Mouse (Mus musculus): ENCODE measurements at regions not wholly inside any gene's neighbourhood (a gene's known extent, or its start where the extent isn't known, plus 50 kb on each side); places are given as distances from the start of the nearest gene placed in this dataset.

DNA sequence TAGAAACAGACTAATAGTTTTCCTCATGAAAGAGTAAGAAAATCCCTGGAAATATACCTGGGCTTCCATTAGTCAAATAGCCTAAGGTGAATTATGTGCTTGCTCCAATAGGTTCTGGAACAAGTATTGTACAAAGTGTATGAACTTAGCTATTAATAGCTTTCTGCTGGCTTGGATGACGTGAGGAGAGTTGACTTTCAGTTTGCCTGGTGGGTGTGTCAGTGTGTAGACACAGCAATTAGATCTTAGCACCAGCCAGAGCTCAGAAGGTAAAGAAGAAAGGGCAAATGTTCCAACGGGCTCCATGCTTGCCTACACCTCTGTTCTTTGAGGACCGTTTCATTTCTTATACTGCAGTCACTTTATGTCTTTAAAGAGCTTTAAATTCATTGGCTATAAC lies 654.8 kb upstream of the Mef2c start:
- no peak for DNase-seq (ENCODE audit: low spot score in 2 of 2)

DNA sequence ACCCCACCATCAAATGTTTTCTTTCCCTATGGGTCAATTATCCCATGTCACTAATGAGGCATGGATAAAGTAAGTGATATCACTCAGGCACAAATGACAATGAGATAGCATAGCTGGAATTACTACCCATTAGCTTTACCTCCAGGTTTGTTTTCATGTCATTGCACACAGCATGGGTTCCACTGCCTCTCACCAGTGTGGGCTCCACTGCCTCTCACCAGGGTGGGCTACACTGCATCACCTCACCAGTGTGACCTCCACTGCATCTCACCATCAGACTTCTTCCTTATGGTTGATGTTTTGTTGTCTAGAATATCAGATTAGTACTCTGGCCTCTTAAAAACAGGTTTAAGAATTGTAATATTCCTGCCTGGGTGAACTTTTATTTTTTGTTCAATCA lies 634.0 kb upstream of the Mef2c start:
- no peak for DNase-seq (ENCODE audit: low spot score in 2 of 2)
- intact Hi-C loops (cut with DNase I): no loop called here

More for the DNA sequence above, 654.8 kb upstream of the Mef2c start:
- intact Hi-C loops (cut with DNase I): no loop called here

DNA sequence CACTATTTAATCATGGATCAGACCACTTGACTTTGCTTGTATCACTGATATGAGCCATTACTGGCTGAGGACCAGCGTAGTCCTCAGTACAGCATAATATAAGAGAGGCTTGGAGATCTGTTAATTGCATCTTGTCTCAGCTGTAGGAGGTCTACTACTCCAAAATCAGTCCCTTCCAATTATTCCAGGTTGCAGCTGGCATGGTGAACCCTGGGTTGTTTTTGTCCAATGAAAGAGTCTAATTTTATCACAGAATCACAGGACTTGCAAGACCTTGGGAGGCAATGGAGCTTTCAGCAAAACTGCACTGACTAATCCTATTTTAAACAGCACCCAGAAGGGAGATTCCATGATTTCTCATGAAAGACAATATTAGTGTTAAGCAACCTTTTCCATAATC lies 629.7 kb upstream of the Mef2c start:
- no peak for DNase-seq (ENCODE audit: low spot score in 2 of 2)
- intact Hi-C loops (cut with DNase I): no loop called here

DNA sequence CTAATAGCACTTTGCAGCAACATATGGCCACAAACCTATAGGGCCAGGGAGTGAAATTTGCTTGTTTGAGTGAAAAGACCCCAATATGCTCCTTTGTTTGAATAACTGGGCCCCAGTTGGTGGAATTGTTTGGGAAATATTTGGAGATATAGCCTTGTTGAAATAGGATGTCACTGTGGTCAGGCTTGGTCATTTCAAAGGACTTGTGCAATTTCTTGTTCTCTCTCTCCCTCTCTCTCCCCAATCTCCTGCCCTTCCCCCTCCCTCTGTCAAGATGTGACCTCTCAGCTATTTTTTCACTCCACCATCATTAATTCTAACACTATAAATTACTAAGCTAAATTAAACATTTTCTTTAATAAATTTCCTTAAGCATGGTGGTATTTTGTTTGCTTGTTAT lies 620.5 kb upstream of the Mef2c start:
- intact Hi-C loops (cut with DNase I): no loop called here
- no peak for DNase-seq (ENCODE audit: low spot score in 2 of 2)

DNA sequence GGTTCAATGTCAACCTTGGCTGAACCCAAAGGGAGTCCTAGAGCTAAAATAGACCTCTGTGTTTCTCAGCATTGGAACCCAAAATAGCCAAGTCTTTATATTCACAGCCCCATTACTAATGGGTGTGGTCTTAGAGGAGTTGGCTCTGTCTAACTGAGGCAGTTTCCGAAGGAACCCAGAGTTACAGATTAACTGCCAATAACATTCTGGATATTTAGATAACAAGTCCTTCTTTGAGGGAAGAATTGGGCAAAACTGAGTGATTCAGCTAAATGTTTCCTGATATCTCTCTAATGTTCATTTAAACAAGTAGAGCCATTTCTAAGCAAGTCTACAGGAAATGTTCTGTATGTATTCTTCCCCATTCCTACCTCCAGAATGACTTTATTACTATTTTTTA lies 615.1 kb upstream of the Mef2c start:
- intact Hi-C loops (cut with DNase I): no loop called here
- no peak for DNase-seq (ENCODE audit: low spot score in 2 of 2)

DNA sequence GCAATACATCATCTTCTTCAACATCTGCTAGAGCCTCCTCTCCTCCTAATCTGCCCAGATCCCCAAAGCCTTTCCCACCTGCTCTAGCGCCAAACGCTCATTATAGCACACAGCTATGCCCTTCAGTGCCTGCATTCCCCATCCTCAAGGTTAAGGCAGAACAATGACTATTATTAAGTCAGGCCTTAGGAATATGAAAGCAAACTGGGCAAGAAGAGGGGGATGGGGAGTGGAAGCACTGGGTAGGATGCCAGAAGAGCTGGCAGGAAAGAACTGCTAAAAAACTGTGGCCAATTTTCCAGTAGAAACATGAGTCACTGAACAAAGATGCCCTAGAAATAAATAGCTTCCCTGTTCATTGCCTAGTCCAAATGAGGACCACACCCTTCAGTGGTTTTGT lies 611.1 kb upstream of the Mef2c start:
- intact Hi-C loops (cut with DNase I): no loop called here
- DNase-seq (ENCODE audit: low spot score in 2 of 2): peak; percentile 26 to 74

DNA sequence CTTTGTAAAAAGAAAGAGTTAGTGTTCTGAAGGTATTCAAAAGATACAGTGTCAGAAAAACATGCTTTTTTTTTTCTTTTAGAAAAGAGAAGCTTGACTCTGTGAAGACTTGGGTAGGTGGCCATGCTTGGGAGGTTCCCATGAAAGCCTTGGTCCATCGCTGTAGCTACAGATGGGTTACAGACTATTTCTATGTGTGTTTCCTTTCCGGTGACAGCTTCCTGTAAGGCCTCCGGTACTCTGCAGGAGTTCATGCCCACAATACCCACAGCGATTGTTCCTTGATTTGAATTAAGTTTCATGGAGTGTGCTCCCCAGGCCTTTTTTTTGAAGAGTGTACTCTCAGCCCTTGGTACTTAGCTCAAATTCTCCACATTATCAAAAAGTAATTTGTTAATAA lies 604.1 kb upstream of the Mef2c start:
- intact Hi-C loops (cut with DNase I): loop anchor here (10.0 kb wide), 2 partner anchors 175 to 1855 kb away; no protein-coding TSS in a partner anchor
- DNase-seq (ENCODE audit: low spot score in 2 of 2): no peak

DNA sequence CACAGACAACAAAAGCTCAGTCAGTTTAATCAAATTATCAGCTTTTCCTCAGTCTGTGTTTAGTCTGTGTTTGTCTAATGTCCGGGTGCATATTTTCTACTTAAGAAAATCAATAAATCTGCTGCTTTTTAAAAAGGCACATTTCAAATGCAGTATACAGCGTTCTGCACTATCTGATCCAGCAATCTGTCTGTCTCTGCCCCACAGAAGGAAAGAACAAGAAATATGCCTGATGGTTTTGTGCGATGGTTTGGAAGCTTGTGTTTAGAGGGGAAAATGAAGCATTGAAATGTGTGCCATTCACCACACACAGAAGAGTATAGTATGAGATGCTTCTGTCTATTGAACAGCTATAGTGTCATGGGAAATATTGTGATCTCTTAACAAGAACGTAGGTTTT lies 601.7 kb upstream of the Mef2c start:
- no peak for DNase-seq (ENCODE audit: low spot score in 2 of 2)
- intact Hi-C loops (cut with DNase I): loop anchor here (10.0 kb wide), 2 partner anchors 177 to 1853 kb away; no protein-coding TSS in a partner anchor

DNA sequence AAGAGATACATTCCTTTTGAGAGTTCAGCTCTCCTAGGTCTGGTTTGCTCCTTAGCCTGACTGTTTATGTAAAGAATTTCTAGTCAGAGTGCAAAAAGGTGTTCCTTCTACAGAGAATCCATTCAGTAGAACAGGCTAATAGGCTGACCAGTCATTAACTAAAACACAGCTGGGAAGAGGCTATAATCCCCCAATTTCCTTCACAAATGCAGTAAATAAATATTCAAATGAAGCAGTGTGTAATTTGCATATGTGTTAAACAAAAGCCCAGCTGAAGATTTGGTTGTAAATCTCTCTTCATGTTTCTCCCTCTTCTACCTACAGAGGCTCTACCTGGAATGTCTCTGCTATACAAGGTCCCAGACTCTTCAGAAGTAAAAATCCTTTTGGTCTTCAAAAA lies 600.2 kb upstream of the Mef2c start:
- DNase-seq (ENCODE audit: low spot score in 2 of 2): no peak
- intact Hi-C loops (cut with DNase I): loop anchor here (10.0 kb wide), 2 partner anchors 179 to 1851 kb away; no protein-coding TSS in a partner anchor

DNA sequence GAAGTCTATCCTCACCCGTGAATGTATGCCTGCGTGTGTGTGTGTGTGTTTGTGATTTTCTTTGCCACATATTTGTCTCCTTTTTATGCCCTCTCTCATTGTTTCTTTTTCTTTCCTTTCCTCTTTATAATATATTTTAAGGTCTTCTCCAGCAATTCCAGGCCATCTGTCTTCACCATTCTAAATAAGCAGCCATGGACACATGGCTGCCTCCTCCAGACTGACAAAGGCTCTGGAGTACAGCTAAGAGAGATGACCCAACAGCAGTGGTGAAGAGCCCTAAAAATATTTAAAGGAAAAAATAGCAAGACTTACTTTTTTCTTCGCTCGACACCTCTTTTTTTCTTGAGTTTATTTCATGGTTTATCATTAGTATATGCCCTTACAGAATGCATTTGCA lies 596.1 kb upstream of the Mef2c start:
- DNase-seq (ENCODE audit: low spot score in 2 of 2): peak in 1 of 2 experiments; percentile 81
- intact Hi-C loops (cut with DNase I): loop anchor here (2.0 to 10.0 kb wide), 8 partner anchors 35 to 1847 kb away; no protein-coding TSS in a partner anchor

DNA sequence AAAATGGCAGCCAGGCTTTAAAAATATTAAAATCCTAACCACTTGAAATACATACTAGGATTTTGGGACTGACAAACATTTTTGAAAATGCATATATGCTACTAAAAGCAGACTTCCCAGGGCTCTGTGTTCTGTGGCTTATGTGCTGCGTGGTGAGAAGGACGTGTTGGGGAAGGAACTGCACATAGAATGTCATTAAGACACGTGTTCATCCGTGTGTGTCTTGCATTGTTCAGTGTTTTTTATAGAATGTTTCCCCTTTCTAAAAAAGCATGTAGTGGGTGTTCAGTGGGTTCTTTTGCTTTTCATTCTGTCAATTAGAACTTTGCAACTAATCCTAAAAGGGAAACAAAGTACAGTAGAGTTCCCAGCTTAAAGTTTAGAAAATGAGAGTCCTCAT lies 594.7 kb upstream of the Mef2c start:
- DNase-seq (ENCODE audit: low spot score in 2 of 2): peak in 1 of 2 experiments; percentile 85
- intact Hi-C loops (cut with DNase I): loop anchor here (2.0 to 10.0 kb wide), 7 partner anchors 33 to 1846 kb away; no protein-coding TSS in a partner anchor

DNA sequence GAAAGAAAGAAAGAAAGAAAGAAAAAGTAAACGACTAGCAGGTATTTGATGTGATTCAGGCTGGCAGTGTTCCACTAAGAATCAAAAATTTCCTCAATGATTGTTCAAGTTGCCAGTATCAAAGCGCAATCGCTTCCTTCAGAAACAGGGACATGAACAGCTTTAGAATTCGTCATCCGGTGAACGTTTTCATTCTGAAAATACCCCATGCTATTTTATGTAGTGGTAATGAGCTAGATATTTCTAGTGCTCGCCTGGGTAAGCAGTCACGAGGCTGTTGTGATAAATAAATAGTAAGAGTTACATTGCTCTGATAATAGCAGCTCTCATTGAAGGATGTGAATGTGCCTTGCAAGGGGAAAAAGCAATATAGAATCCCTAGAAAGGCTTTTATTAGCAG lies 591.0 kb upstream of the Mef2c start:
- intact Hi-C loops (cut with DNase I): loop anchor here (1.0 kb wide), 1 partner anchor 20 kb away; no protein-coding TSS in a partner anchor
- DNase-seq (ENCODE audit: low spot score in 2 of 2): peak; percentile 23 to 85

DNA sequence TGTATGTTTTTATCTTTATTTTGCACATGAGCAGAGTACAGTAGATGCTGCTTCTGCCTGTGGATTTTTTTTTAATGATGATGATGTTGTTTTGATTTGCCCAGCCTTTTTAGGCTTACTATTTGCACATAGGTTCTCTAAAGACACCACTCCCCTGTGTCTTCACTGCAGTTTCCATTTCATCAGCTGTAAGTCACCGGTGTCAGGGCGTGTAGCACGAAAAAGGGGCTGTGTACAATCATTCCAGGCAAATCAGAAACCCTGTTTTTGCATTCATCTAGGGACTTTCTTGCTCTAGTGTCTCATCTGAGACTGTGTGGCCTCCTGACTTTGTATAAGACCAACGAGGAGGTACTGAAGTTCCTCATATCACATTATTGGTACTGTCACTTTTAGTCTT lies 588.6 kb upstream of the Mef2c start:
- no peak for DNase-seq (ENCODE audit: low spot score in 2 of 2)
- intact Hi-C loops (cut with DNase I): no loop called here

DNA sequence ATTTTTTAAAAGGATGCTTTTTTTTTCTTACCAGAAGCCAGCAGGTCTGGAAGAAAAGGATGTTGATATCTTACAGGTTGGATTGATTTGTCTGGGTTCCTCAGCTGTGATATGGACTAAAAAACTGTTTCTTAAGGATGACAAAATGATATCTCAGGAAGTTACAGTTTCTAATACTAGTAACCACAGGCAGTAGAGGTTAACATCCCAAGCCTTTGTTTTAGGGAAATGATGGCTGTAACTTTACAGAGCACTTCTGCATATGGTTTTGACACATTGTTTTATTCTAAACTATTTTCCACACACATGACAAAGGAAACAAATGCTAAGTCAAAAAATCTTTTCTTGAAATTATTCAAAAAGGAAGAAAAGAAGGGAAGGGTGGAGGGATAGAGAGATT lies 573.8 kb upstream of the Mef2c start:
- intact Hi-C loops (cut with DNase I): no loop called here
- no peak for DNase-seq (ENCODE audit: low spot score in 2 of 2)

DNA sequence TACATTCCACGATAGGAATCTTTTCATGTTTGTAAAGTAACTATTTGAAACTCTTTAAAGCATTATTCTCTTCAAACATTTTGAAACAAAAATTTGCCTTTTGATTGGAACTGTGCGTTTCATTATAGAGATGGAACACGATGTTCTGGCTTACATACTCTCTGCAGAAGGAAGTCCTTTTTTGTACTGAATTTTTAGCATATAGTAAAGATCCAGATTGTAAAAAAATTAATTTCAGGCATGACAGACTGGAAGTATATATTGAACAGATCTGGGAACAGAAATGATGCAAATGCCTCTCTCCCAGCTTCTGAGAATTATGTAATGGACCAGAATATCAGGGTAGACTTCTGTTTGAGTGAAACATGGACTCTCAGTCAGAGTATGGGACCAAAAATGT lies 566.0 kb upstream of the Mef2c start:
- intact Hi-C loops (cut with DNase I): no loop called here
- peak in 1 of 2 experiments; percentile 57 for DNase-seq (ENCODE audit: low spot score in 2 of 2)

DNA sequence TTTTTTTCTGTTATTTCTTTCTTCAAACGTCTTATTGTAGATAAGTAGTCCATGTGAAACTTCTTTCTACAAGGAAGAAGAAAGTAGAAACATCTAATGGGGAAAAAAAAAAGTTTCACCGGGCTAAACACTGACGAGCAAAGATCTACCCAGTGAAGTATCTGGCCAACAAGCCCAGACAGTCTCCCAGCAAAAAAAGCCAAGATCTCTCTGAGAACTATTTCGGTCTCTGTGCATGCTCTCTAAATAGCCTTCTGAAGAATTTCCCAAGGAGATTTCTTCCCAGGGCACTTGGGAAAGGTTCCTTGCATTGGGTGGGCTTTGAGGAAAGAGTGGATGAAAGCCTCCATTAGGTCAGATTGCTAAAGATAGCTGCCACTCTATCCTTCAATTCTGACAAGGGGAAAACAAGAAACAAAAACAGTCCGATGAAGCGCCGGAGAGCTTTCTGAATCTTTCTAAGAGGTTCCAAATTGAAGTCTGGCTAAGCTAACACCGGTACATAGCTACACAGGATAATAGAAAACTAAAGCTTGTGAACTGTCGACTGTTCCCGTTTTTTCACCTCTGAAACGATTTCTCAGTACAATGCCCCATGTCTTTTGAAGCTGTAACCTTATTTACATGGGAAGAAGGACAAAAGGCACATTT lies 561.0 kb upstream of the Mef2c start:
- intact Hi-C loops (cut with DNase I): loop anchor here (2.0 to 10.0 kb wide), 7 partner anchors 36 to 1812 kb away; partner anchors contain the start of gene Cetn3
- DNase-seq (ENCODE audit: low spot score in 2 of 2): peak in 1 of 2 experiments; percentile 78

DNA sequence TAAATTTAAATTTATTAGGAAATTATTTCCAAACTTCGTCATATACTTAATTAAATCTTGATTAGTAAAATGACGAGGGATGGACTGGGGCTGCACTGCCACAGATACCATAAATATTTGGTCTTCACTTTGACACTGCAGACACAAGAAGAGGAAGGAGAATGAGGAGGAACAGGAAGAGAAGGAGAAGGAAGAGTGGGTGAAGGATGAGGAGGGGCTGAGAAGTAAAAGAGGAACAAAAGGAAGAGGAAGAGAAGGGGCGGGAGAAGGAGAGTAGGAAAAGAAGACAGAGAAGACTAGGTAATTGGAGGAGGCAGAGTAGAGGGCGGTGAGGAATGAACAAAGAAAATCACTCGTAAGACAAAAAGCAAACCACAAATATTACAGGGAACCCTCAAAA lies 556.9 kb upstream of the Mef2c start:
- DNase-seq (ENCODE audit: low spot score in 2 of 2): no peak
- intact Hi-C loops (cut with DNase I): loop anchor here (5.0 to 10.0 kb wide), 3 partner anchors 120 to 1808 kb away; no protein-coding TSS in a partner anchor

DNA sequence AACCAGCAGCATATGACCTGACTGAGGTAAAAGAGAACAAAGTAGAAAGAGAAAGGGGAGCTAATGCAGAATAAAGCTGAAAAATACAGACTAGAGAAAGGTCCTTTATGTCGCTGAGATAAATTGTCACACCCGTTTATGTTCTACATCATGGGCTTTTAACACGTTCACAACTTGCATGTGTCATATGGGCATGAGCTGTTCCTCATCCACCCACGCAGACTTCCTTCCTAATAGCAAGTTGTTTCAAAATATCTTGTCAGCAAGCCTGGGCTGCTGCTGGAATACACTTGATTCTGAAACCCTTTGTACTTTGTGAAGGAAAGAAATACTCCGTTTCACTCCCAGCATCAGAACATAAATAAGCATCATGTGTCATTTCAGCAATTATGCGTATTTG lies 554.3 kb upstream of the Mef2c start:
- intact Hi-C loops (cut with DNase I): loop anchor here (5.0 to 10.0 kb wide), 3 partner anchors 118 to 1805 kb away; no protein-coding TSS in a partner anchor
- DNase-seq (ENCODE audit: low spot score in 2 of 2): peak; percentile 59 to 82

DNA sequence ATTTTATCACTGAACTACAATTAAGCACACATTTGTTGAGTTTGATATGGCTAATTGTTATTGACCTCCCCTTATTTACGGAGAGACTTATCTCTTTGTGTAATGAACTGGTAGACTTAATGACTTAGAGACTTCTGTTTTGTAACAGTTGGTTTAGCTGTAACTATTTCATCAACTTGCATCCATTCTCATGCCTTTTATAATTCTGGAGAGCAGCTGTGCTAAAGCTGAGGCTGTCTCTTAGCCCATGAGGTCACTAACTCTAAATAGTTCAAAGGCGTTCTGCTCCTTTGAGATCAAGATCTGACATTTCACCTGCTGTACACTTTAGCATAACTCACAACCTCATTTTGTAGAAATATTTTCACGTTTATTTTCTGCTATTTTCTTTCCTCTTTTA lies 541.5 kb upstream of the Mef2c start:
- intact Hi-C loops (cut with DNase I): no loop called here
- DNase-seq (ENCODE audit: low spot score in 2 of 2): no peak

DNA sequence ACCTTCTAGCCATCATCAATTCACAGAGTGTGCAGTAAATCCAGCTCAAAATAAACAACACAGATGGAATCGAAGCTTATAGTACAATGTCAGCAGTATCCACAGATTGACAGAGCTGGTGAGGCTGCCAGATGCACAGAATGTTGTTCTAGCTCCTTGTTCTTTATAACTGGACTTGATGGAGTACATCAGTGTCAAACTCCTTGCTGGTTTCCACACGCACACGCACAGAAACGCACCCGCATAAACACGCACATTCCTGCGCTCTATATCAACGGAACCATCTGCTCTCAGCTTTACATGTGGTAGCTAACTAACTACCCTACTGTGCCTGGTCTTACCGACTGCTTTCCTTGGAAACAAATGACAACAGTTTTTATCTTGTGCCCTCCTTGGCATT lies 532.1 kb upstream of the Mef2c start:
- intact Hi-C loops (cut with DNase I): no loop called here
- DNase-seq (ENCODE audit: low spot score in 2 of 2): peak; percentile 41 to 62

DNA sequence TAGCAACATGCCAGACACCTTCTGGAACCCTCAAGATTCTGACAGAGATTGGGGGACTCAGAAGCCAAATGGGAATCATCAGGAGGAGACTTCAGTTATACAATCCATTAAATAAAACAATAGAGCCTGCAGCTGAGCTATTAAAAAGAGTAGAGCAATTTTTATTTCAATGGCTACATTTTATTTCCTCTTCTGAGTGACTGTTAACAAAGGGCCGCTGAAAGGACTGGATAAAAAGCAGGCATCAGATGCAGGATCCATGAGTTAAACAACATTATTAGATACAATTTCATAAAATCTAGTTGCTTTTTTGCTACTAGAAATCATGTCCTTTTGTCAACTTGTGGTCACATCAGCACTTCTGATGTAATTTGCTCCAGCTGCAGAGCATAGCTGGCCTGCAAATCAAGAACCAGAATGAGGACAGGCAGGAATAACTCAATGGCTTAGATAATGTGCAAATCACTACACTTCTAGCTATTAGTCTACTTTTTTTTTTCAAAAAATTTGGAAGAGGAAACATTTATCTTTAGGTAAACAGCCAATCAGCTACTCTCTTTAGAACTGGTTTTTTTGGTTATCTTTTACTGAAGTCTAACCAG lies 529.5 kb upstream of the Mef2c start:
- intact Hi-C loops (cut with DNase I): no loop called here
- peak in 1 of 2 experiments; percentile 33 for DNase-seq (ENCODE audit: low spot score in 2 of 2)

All from left cerebral cortex, postnatal 25 days (tissue).